Mouse (Mus musculus) gastrocnemius, postnatal 4 days (tissue): ENCODE data around the gene Cilp2. TPM values are rescaled to one million over a fixed set of nuclear protein-coding genes. Genes with fewer than 3 reads are reported as not detected.

ENCODE experiments used
- DNase-seq, 2 experiments: peaks; one replicate each; pipeline ENCODE4 v3.0.0; 2021 to 2022; ENCODE audit warnings: low spot score in 2 of 2, mixed read lengths in 2 of 2
- total RNA-seq, 2 experiments: library from RNA; stranded (reverse); gene quantifications; 2 replicates each; pipeline ENCODE4 v1.2.3; 2021

The Cilp2 gene
- total RNA-seq, 2 experiments from 2014 or later, result 6.3 to 12.8 TPM

DNA sequence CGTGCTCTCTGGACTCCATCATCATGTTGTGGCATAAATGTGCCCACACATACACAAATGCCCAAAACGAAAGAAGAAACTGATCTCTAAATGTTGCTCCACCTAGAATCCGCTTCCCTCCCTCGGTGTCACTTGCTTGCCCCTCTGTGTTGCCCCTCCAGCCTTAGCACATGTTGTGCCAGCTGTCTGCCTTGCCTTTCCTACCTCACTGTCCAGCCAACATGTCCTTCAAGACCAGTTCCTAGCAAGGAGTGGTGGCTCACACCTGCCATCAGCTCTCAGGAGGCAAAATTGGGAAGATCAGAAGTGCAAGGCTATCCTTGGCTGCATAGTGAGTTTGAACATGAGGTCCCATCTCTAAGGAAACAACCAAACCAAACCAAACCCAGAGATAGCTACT, 10.1 kb downstream of the Cilp2 start:
- DNase-seq, result no peak

DNA sequence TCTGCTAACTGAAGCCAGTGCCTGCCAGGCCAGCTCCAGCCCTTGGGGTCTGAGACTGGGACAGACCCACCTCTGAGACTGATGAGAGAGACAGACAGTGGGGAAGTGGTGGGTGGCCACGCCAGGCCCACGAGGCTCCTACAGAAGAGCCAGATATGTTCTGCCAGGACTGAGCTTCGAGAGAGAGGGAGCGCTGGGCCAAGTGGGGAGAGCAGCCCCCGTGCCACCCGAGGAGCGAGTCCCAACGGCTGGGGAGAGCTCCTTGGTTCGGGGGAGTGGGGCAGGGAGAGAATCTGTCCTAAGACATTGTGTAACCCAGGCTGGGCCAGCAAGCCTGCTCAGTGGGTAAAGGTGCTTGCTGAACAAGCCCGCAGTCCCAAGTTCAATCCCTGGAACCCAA, 10.5 kb downstream of the Cilp2 start:
- no peak for DNase-seq

DNA sequence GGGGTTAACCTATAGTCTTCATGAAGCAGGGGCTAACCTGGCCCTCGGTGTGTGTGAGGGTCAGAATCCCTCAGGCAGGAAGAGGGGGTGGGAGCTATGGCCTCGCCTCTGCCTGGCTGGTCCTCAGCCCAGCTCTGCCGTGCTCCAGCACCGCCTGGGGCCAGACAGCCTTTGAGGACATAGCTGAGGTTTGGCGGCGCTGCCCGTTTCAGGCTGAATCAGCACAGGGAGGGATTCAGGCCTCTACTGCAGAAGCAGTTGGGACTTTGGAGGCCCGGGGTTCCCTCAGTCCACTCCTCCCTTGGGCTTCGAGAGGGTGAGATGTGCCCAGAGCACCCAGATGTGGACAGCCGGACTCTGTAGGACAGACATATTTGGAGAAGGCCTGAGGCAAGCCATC, 11.4 kb downstream of the Cilp2 start:
- peak in 1 of 2 experiments; percentile 36 for DNase-seq

DNA sequence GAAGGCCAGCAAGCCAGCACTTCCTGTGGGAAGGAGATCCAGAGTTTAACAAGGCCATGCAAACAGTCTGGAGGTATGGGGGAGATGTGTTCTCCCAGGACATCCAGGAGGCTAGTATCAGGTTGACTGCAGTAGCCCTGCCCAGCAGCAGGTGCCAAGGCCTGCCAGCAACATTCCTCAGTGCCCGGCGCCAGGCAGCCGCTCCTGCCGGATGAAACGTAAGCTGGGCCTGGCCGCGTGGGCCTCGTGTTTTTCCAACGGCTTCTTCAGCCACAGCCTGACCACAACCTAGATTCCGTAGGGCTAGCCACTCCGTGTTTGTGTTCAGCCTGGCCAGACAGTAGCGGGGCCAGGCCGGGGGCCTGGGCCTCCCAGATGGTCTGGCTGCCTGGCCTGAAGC, 12.8 kb downstream of the Cilp2 start:
- peak in 1 of 2 experiments; percentile 41 for DNase-seq

DNA sequence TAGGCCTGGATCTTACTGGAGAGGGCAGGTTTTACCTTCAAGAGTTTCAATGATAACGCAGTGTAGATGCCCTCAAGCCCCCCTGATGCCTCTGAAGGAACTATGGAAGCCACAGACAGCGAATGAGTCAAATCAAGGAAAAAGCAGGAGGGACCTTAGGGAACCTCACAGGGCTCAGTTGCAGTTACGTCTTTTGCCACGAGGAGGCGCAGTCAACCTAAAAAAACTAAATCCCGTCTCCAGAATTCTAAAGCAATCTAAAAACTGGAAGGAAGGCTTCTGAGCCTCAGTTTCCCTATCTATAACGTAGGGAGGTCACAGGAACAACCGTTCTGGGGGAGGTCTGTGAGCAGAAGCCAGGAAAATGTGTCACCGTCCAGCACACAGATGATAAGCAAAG, 13.3 kb downstream of the Cilp2 start:
- DNase-seq, result peak in 1 of 2 experiments; percentile 59

DNA sequence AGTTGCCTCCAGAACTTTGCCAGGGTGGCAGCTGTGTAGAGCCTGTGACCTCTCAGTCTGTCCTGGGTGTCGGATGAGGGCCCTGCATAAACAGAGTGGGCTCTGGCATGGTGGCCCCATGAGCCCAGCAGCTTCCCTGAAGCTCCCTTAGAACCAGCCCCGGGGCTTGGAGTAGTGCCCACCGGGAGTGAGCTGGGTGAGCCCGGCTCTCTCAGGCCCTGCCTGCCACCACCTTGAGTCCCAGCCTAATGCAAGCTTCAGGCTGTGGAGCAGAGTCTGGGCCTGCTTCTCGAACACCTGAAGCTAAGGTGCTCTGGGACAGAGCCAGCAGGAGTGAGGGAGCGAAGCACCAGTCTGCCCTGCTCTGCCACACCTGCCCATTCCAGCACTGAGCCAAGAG, 16.6 kb downstream of the Cilp2 start:
- no peak for DNase-seq

DNA sequence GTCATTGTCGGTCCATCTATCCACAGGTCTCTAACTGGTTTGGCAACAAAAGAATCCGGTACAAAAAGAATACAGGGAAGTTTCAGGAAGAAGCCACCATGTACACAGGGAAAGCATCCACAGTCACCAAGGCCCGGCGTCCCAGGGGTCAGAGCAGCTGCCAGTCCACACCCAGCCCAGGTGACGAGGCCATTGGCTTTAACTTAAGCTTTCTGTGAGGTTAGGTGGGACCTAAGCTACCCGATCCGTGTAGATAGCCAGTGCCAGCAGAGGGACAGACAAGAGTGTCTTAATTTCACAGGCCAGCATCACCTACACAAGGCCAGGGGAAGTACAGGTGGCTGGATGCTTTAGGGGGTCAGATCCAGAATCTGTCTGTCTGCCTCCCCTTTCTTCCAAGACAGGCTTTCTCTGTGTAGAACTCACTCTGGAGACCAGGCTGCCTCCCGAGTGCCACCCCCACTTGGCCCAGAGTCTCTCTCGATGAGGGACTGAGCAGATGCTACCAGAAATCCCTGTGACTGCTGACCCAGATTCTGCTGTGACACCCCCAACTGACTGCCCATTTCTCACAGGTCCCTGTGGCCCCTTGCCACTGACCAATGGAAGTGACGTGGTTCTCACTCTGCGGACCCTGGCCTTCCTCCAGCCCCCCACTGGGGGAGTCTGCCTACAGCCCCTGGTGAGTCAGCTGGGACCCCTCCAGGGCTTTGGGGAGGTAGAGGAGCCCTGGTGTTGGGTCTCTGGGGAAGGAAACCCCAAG, 17.3 kb downstream of the Cilp2 start:
- DNase-seq, result no peak

DNA sequence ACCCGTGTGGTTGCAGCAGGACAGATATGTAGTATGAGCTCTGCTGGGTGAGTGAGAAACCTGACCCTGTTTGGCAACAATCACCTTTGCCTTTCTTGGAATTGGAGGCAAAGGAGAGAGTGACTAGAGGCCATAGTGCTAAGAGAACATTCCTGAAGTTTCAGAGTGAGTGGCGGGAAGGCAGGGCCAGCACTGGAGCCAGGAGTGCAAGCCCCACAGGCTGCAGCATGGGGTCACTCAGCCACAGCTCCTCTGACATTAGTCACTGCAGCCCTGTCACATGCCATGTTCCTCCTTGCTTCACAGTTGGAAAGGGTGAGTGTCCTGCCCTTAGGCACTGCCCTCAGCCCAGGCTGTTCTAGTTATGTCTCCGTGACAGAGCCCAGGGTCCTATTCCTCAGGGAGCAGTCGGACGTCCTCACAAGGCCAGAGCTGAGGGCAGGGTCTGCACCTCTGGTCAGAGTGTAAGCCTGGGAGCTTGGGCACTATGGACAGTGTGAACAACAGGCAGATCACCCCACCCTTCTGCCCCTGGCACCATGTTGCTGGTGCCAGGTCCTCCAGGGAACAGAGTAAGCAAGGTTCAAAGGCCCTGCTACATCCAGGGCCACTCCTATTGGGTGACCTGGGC, 19.7 kb downstream of the Cilp2 start:
- no peak for DNase-seq

DNA sequence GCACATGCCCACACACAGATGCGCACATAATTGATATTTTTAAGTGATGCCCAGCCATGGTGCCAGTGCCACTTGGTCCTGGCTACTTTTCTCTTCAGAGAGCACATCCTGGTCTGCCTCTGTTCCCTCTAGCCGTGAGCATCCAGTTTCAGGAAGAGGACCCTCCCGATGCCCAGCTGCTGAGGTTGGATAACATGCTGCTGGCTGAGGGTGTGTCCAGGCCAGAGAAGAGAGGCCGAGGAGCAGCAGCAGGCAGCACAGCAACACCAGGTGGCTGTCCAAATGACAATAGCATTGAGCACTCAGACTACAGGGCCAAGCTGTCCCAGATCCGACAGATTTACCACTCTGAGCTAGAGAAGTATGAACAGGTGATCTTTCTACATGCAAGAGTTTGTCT, 23.3 kb downstream of the Cilp2 start:
- no peak for DNase-seq

DNA sequence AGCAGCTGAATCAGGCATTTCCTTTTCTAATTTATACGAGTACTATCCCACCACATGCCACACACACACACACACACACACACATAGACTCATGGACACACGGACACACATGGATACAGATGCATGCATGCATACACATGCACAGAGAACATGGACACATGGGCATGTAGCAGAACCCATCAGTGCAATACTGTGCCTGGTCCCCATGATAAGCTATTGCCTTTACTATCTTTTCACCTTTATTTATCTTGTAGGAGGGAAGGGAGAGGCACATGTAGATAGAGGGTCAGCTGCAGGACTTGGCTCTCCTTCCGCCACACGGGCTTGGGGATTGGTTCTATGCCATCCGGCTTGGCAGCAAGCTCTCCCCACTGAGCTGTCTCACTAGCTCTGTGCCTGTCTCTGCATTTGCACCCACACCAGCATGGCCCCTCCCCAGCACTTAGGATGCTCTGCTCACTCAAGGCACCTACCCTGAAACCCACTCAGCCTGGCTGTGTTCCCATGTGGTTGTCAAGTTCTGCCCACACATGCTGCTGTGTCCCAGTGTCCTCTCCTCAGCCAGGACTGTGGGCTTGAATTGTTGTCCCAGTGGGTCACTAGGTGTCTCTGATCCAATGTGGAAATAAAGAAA, 24.0 kb downstream of the Cilp2 start:
- DNase-seq, result no peak

DNA sequence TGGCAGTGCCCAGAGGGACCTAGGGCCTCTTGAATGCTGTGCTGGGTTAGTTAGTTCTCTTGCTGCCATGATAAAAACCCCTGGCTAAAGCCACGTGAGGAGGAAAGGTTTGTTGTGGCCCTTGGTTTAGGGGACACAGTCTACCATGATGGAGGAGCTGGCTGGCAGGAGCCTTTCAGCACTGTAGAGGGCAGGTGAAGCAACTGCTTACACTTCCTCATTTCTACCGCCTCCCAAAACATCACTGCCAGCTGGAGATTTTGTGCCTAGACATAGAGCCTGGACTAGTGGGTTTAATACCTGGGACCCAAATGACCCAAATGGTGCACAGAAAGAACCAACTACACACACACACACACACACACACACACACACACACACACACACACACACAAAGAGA, 26.2 kb downstream of the Cilp2 start:
- no peak for DNase-seq

DNA sequence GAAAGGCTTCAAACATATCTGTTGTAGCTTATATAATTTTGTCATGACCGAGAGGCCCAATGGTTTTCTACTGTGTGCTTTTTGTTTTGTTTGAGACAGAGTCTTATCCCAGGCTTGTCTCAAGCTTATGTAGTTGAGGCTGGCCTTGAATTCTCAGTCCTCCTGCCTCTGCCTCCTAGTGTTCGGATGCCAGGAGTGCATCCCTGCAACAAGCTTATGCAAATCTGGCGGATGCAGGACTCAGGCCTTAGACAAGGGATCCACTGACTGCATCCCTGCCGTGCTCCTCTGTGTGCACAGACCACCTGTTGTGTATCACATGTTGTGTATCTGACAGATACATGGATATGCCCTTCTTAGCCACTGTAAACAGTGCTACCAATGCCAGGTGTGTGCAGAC, 26.7 kb downstream of the Cilp2 start:
- DNase-seq, result no peak

DNA sequence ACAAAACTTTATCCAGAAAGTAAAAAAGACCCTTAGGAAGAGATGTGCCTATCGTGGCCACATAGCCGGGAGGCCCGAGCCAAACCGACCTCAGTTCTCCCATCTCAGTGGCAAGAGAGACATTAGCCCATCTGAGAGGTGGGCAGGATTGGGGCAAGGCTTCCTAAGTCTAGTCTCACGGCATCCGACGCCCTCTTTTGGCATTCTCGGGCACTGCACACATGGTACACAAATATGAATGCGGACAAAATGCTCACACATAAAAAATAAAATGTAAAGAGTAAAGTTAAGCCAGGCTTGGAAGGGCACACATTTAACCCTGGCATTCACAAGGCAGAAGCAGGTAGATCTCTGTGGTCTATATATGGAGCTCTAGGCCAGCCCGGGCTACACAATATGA, 33.6 kb downstream of the Cilp2 start:
- no peak for DNase-seq

DNA sequence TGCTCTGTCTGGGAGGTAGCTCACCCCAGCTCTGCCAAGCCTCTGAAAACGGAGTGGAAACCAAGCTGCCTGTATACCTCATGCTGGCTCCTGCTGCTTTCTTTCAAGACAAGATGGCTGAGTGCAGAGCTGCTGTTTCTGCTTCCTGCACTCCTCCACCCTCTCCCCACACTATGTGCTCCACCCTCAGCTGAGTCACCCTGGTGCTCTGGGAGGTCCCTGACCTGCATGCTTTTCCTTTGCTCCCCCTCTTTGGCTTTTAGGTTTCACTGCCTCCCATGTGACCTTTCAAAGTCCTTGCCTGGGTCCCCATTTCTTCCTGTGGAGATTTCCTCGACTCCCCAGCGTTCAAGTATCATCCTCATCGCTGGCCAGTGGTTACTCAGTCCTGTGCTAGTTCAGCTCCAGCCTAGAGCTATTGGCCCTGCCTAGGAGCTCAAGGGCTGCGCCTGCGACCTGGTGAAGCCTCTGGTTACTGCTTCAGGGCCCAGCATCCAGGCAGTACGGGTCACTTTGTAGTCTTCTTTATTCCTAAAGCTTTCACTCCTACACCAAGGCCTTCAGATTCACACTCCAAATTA, 36.5 kb downstream of the Cilp2 start:
- no peak for DNase-seq

DNA sequence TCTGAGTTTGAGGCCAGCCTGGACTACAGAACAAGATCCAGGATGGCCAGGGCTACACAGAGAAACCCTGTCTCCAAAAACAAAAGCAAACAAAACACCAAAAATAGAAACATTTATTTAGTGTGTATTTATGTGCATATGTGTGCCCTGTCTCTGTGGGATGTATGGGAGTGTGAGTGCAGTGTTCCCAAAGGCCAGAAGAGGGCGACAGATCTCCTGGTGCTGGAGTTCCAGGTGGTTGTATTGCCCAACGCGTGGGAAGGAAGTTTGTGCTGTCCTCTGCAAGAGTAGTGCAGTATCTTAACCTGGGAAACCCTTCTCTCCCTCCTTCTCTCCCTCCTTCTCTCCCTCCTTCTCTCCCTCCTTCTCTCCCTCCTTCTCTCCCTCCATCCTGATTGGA, 37.6 kb downstream of the Cilp2 start:
- DNase-seq, result no peak

DNA sequence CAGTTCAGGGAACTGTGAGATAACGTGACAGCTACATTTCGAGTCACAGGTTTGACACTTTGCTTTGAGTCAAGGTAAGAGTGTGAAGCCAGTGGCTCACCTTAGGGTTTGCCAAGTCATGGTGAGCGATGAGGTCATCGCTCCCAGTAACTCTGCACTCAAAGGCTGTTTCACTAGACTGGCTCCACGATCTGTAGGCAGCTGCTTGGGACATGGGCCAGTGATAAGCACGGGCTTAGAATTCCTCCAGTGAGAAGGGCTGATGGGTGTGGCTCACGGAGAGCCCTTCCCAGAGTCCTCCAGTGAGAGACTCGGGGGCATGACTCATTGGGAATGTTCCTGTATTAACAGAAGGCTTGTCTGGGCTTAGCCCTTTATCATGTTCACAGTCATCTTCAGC, 38.5 kb downstream of the Cilp2 start:
- DNase-seq, result peak in 1 of 2 experiments; percentile 34

DNA sequence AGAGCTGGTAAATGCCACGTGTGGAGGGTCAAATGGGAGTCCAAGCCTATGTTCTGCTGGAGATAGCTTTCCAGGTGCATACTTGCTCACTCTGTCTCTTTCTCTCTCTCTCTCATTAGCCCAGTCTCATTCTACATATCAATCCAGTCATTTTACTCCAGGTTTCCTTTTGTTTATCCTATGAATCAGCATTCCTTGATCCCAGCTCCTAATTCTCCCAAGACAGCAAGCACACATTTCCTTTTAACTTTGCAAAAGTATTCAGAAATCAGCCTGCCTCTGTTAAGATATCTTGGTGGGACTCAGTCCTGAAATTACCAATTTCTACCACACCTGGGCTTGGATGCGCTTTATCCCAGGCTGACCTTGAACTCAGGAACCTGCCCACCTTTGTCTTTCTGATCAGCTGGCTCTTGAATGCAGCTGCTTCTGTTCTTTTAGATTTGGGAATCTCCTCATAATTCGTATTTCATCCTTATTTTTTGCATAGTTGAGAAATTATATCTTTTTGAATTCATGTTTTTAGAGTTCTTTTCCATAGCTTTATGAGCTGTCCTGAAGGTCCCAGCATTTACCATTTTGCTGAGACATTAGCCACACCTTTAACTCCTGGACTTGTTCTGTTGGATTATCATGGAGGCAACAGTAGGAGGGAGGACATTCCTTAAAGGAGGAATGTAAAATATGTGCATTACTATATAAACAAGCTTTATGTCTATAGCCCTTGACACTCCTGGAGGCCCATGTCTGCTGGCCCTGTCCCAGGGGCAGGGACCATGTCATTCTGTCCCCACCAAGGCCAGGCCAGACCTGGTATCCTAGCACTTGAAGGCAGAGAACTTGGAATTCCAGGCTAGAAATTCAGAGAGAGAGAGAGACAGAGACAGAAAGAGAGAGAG, 40.1 kb downstream of the Cilp2 start:
- no peak for DNase-seq

DNA sequence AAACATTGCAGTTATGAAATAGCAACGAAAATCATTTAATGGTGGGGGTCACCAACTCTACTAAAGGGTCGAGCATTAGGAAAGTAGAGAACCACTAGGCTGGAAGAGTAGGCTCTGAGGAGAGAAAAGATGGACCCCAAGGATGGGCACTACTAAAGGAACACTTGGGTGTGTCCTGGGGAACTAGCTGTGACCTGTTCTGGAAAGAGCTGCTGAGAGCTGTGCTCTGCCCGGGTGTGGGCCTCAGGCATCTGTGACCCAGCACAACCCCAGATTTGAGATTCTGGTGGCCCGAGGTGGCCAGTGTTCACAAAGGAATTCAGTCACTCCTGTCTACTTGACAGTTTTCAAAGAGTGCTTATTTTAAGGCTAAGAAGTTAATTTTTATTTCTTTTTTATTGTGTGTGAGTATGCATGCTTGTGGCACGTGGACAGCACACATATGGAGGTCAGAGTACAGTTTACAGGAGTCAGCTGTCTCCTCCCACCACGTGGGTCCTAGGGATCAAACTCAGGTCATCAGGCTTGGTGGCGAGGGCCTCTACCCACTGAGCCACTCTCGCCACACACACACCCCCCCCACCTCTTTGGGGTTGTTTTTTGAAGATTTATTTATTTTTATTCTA, 50.3 kb downstream of the Cilp2 start:
- no peak for DNase-seq

DNA sequence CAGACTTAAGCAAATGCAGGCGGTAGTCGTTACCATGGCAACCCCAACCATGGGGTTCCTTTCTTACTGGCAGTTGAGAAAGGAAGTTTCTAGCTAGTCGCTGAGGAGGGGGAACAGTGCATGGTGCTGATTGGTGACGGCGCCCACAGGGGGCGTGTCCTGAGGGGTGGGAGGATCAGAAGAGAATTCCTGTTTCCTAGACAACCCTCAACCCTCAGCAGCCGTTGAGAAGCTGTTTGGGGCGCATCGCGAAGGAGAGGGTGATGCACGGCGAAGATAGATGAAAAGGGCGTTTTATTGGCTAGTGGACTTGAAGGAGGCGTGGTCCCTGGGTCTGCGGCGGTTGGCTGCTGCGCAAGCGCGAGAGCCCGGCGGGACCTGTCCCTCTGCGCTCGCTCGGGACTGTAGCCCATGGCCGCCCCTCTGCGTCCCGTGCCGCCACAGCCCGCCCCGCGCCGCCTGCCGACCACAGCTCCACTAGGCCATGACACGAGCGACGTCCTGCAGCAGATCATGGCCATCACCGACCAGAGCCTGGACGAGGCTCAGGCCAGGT, 55.1 kb downstream of the Cilp2 start, which contains the start of gene Pbx4:
Gene Pbx4 (plus strand): TSS at position 194 of the 556 bp plus-strand sequence.
- peak; percentile 57 to 75 for DNase-seq
